Mouse (Mus musculus): ENCODE measurements at regions not wholly inside any gene's neighbourhood (a gene's known extent, or its start where the extent isn't known, plus 50 kb on each side); places are given as distances from the start of the nearest gene placed in this dataset.

DNA sequence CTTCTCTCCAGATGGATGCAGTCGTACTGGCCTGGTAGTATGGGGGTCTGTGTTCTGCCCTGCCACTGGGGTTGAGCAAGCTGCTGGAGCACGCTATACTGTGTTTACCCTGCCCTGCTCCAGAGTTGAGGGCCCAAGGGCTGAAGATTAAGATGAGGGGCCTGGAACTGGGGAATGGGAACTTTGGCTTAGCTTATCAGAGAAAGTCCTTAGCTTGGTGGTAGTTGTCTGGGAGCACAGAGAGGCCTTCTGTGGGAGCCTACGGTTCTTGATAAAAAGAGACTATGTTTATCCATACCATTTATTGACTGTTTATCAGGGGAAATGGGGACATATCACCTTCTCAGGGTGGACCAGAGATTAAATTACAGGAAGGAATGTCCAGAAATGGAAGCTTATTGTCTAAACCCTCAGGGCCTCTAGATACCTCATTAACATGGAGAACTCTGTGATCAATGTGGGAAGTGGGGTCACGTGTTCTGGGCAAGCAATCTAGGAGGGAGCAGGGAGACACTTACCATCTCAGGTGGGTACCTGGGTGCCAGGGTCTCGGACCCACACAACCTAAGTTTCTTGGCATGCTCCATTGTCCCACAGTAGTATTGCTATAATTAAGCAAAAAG lies 58.7 kb downstream of the Mycn start:
- no peak for DNase-seq (ENCODE audit: low spot score in 2 of 2)

DNA sequence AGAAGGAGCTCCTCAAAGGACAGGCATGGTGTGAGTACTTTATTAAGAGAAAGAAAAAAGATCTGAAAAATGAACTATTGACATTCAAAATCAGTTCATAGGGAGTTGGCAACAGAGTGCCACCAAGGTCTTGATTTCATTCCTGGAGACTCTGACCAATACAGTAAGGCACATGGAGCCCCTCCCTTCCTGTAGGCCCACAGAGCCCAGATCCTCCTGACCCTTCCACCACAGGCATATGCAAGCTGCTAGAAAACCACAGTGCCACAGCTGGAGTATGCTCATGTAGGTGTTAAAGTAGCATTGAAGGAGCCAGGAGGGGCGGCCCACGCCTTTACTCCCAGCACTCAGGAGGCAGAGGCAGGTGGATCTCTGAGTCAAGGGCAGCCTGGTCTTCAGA lies 63.7 kb downstream of the Mycn start:
- DNase-seq (ENCODE audit: low spot score in 2 of 2) = no peak

DNA sequence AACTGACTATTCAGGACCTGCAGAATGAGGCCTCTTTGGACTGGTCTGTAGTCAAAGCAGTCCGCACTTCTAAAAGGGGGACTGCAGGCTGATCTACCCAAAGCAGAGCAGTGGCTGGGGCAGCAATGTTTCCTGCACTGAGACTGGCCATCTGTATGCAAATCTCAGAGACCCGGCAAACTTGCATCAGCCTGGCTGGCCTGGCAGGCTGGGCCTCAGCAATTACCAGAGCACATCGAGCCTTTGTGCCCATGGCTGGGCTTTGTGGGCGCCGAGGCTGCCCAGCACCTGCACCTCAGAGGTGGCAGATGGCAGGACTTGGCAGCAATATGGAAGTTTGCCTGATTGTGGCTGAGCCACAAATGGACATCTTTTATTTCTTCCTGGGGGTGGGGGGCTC lies 64.2 kb downstream of the Mycn start:
- DNase-seq (ENCODE audit: low spot score in 2 of 2) = no peak

DNA sequence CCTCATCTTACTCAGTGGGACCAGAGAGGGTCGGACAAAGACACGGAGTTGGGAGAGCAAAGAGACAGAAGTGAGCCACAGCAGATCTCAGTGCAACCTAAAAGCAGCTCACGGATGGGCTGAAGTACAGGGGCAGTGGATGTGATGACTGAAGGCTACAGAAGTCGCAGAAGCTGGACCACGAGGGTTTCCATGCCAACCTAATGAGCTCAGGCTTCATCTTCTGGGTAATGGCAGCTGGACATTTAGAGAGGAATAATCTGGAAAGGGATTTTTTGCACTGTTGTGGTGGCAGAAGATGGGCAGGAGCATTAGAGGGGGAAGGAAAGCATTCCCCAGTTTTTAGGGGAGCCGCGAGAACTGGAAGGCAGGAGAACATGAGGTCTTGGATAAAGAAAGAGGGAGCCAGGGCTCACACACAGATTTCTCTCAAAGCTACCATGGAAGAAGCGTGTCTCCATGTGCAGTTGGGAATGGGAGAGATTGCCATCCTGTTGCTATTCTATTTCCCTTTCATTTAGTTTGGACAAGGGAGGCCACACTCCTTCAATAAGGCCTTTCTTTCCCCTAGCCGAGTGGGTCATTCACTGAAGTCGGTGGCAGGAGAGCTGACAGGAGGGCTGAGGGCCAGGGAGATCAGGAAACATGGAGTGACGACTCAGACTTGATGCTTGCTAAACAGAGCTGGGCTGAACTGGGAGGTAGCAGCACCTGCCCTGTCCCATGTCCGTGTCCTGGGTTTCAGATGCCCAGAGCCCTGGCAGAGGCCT lies 65.6 kb downstream of the Mycn start:
- no peak for DNase-seq (ENCODE audit: low spot score in 2 of 2)

DNA sequence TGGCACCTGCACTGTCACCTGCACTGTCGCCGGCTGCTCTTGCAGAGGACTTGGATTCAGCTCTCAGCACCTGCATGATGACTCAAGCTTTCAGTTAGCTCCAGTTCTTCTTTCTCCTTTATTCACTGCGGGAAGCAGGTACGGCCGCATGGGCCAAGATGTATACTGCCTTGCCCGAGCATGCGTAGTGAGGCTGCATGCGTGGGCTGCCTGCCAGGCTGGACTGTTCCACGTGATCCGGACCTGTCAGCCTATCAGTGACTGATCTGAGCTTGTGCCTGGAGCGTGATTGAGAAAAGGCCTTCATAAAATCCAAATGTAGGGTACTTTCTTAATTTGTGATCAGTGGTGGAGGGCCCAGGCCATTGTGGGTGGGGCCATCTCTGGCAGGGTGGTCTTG lies 68.2 kb downstream of the Mycn start:
- DNase-seq (ENCODE audit: low spot score in 2 of 2) = no peak

DNA sequence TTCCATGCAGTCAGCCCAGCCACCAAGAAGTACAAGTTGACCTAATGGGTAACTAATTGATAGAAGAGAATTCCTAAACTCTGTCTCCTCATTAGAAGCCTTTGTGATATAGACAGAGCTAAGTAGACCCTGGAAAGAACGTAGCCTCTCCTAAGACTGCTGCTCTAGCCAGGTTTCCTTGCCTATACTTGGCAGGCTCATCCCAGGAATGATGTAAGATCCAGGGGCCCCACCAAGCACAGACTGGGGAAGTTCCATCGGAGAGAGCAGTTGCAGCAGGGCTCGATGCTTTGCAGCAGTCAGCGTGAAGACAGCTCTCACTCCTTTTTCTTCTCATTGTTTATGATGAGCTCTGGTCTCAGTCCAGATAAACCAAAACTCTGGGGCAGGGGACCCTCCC lies 68.7 kb downstream of the Mycn start:
- DNase-seq (ENCODE audit: low spot score in 2 of 2) = no peak

DNA sequence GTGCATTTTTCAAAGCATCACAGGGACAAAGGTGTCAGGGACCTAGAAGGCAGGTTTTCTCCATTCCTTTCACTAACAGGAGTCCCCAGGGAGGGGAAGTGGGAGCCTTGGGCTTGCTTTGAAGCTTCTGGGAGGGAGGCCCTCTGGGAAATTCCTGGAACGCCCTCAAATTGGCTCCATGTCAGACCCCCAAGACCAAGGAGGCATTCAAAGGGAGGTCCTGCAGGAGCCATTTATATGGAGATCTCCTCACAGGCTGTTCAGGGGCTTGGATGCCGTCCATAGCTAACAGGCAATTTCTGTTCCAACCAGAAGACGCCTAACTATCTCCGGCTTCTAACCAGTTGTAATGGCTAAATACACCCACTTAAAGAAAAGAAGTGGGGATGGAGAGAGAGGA lies 70.4 kb downstream of the Mycn start:
- no peak for DNase-seq (ENCODE audit: low spot score in 2 of 2)

DNA sequence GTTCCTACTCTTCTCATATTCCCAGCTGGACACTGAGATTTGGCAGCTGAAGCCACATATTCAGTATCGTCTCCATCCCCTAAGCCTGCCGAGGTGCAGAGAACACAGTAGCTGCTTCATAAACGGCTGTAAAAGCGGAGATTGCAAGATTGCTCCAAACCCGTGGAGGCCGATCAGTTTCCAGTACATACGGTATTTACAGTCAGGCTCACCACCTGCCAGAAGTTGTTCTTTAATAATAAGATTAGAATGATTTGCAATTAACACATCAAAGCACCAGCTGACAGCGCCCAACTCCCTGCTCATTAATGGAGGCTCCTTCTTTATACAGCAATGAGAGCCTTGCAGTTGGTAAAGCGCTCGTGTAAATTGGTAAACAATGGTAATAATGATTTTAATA lies 75.1 kb downstream of the Mycn start:
- DNase-seq (ENCODE audit: low spot score in 2 of 2) = no peak

DNA sequence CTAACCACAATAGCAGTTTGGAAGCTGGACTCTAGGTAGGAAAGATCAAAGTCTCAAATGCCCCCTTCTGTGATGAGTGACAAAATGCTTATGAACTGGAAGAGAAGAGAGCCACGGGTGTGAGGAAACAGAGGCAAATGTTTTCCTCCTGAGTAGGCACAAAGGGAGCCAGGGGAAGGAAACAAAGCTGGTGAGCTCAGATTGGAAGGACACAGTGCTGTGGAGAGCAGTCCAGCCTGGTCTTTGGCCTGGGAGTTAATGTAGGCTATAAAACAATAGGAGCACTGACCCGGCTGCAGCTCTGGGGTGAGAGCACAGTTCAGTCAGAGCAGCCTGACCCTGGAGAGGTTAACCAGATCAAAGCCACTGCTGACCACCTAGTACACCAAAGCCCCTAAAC lies 91.0 kb downstream of the Mycn start:
- DNase-seq (ENCODE audit: low spot score in 2 of 2) = no peak

DNA sequence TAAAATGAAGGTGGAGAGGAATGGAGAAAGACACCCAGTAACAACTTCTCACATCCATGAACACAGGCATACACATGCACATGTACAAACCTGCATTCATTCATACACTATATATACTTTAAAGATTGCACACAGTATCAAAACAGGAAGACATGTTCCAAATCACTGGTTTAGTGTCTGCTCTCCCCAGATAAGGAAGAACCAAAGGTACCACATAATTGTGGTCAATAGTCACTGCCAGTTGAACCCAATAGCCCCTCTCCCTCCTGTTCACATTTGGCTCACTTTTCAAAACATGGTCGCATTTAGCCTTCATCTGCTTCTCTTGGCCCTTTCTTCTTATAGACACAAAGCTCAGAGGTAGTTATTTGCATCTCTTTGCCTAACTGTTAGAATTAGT lies 95.0 kb downstream of the Mycn start:
- DNase-seq (ENCODE audit: low spot score in 2 of 2) = no peak

DNA sequence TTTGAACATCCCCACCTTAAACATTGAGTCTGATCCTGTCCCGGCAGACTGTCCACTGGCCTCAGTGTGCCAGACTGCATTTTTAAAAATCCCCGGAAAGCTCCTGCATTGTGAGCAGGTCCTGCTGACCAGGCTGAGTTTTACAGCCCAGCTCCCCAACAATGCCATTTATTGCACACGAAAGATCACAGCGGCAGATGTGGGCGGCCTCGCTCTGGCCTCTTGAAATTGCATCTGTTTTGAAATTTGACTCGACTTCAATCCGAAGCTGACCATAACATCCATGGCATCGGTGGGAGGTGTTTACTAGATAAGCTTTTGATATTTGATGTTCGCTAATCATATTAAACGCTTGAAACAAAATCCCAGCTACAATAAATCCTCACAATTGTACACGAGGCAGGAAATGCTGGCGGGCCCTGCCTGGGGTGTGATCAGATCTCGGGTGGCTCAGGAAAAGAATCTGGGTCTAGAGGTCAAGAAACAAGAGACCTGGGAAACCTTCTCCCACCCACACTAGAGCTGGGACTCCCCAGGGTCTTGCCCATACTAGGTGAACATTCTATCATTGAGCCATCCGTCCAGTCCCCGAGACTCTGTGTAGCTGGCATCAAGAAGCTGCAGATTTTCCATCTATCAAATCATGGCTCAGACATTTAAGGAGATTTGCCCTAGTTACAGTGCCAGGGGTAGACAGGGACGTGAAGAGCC lies 99.3 kb downstream of the Mycn start:
- no peak for DNase-seq (ENCODE audit: low spot score in 2 of 2)

DNA sequence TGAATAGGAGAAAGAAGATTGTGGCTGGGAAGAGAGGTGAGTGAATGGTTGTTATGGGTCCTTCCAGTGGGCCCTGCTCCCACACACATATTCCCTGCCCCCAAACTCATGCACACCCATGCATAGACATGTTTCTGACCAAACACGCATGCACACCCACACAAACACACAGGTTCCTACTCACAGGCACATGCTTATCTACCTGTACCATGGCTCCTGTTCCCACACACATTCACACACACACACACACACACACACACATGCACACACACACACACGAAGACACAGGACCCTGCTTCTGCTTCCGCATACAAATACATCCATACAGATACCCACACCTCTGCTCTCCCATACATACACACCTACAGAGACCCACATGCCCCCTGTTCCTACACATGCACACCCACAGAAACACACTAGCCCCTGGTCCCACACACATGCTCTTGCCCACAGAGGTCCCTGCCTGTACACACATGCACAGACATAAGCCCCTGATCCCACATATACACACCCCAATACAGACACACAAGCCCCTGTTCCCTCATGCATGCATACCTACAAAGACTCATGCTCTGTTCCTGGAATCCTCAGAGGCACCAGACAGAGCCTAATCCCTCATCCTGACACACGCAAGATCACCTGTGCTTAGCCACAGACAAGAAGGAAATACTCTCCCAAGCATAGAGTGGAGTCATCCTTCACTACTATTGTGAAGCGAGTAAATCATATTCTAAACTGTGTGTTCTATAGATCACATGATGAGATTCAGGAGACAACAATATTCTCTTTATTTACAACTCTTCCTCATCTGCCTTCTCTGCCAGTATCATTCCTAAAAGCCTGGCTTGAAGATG lies 100.1 kb downstream of the Mycn start:
- no peak for DNase-seq (ENCODE audit: low spot score in 2 of 2)

DNA sequence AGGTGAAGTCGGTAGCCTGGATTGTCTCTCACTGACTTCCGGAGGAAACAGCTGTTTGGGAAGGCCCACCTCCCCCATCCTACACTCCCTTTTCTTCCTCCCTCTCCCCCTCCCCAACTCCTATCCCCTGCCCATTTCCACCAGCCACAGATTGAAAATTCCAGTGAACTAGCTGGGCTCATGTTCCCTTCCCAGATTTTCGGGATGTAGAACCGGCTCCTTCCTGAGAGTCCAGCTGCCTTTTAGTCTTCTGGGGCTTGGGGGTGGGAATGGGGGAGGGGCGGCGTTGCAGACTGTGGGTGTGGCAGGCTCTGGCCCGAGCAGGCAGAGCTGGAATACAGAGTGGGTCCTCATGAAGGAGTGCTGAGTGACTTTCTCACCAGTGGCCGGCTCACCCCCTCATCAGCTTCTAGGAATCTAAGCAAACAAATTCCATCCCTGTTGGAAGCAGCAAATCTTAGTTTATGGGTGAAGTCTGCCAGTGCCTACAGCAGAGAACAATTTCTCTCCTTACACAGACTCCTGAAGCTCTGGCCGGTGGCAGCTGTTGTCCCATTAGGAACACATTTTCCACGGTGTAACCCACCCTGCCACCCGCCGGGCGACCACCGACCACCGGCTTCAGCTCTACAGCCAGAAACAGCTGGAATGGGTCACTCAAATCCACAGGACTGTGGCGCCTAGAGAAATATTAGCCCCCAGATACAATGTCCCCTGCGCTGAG lies 100.9 kb downstream of the Mycn start:
- DNase-seq (ENCODE audit: low spot score in 2 of 2) = no peak

DNA sequence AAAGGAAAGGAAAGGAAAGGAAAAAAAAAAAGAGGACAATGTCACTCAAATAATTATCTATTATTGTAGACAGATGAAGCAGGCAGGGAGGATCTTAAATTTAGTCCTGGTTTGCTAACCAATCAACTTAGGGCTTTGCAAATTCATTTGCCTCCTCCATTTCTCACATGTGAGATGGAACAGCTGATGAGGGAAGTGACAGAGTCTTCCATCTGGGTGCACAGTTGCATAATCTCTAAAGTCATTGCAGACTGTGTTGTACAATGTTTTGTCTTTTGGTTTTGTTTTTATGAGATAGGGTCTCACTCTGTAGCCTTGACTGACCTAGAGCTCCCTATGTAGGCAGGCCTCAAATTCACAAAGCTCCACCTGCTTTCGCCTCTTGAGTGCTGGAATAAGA lies 103.9 kb downstream of the Mycn start:
- DNase-seq (ENCODE audit: low spot score in 2 of 2) = no peak

DNA sequence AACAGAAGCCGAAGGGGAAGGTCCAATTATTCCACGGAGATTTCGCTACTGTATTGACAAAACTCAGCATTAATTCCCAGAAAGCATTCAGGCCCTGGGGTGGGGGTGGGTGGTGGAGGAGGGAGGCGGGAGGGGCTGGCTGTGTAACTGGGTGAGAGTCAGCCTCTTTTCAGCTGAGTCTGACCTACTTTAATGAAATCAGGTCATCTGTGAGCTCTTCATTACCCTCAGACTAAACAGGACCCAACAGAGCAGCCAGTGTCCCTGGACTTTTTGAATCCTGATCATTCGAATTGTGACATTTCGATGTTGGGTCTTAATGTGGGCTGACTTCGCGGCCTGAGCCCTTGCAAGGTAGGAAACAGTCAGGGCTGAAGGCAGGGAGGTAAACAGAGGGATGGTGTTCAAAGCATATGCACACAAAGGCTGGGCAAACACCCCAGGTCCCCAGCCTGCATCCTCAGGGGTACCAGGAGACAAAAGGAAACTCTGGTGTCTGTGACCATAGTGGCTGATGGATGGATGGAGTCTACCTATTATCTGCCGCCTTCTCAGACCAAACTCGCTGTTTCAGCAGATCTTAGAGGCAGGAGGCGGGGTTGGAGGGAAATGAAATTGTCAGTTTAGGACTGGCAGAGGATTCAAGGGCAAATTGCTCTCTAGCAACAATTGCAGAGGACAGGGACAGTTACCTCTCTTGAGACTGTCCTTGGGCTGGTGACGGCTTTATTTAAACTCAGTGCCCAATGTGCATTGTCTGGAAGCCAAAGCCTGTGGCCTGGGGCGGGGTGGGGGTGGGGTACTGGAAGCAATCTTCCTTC lies 113.7 kb downstream of the Mycn start:
- DNase-seq (ENCODE audit: low spot score in 2 of 2) = no peak

DNA sequence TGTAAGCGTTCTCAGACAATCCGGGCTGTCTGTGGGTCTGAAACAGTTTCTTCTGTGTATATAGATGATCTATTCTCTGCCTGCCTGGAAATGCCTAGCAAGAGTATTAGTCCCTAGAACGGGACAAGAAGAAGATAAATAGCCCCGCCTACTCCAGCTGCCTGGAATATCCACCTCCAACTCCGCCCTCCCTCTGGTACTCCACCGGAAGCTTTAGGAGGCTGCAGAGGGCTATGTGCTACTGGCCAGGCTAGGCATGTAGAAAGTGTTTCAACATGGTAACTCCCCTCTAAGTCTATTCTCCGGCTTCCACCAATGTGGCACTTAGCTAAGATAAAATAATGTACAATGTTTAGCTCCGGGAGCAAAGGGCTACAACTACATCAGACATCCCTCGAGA lies 114.3 kb downstream of the Mycn start:
- DNase-seq (ENCODE audit: low spot score in 2 of 2) = no peak

DNA sequence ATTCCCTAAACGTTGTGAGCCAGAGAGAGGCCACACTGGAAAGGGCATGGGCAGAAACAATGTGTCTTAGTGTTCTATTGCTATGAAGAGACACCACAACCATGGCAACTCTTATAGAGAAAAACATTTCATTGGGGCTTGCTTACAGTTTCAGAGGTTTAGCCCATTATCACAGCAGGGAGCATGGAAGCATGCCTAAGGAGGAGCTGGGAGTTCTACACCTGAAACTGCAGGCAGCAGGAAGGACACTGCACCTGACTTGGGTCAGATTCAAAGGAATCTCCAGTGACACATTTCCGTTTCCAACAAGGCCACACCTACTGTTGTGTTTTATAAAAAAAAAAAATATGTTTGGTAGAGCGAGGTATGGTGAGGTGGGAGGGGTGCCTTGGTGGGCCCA lies 115.3 kb downstream of the Mycn start:
- no peak for DNase-seq (ENCODE audit: low spot score in 2 of 2)

DNA sequence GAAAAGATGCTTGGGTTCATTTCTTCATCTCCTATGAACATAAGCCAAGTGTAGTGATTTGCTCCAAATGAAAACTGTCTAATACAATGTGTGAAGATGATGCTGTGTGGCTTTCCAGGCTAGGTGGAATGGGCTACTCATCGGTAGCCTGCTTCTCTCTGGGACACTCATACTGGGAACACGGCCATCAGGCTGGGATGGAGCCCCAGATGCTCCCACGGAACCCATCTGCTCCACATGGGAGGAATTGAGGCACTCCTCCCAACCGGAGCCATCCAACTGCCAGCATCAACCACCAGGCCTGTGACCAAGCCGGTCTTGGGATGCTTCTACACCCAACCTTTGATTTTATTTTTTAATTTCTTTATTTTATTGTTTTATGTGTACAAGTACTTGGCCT lies 115.9 kb downstream of the Mycn start:
- no peak for DNase-seq (ENCODE audit: low spot score in 2 of 2)

DNA sequence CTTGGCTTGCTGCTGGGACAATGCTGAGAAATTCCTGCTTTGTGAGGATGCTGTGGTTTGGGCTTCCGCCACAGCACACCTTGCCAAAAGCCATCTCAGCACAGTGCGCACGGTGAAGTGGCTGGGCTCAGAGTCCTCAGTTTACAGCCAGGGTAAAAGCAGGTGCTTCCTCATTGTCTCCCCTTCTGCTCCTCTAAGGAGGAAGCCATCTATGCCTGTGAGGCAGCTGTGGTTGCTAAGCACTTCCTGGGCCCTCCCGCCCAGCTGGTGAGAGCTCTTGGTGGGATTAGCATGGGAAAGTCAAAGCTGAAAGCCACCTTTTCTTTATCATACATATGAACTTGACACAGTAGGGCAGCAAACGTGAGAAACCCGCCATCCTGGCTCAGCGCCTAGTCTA lies 120.2 kb downstream of the Mycn start:
- no peak for DNase-seq (ENCODE audit: low spot score in 2 of 2)

DNA sequence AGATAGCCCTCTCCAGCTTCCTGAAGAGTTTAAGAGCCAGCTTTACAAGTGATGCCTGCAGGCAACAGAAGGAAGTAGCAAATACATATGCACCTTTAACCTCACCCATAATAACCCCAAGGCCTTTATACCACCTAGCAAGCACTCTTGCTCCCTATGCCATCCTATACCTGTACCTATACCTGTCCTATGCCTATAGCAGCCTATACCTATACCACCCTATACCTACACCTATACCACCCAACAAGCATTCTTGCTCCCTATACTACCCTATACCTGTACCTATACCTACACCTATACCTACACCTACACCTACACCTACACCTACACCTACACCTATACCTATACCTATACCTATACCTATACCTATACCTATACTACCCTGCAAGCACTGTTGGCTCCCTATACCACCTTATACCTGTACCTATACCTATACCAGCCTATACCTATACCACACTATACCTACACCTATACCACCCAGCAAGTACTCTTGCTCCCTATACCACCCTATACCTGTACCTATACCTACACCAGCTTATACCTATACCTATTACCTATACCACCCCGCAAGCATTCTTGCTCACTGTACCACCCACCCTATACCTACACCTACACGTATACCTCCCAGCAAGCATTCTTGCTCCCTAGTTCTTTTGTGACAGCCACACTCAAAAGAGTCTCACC lies 120.9 kb downstream of the Mycn start:
- no peak for DNase-seq (ENCODE audit: low spot score in 2 of 2)
